ENCODE assay signal across 1 mouse cellular context in genomic region chr4:140699441-140700127, GRCm38 (mm10).
TF ChIP-seq lines count a peak whose summit lies in the region.

No protein-coding gene starts in this region.

TF ChIP-seq in MEL, 35 proteins besides CTCF, POLR2A, EP300 and RAD21 (continued from another document):
- TF ChIP-seq NRF1 (IDR thresholded peaks at IDR 0.05; ENCODE audit: insufficient read depth, low read depth, low read length, poor library complexity, severe bottlenecking) = peak; percentile 64
- peak; percentile 99 for TF ChIP-seq MYC (IDR thresholded peaks at IDR 0.05; ENCODE audit: low read depth, low read length)
- no peak for TF ChIP-seq E2F4 (IDR thresholded peaks at IDR 0.05; ENCODE audit: borderline replicate concordance, low read depth, low read length)
- no peak for TF ChIP-seq UBTF (IDR thresholded peaks at IDR 0.05; ENCODE audit: borderline replicate concordance, insufficient read depth, low read depth, low read length)
- TF ChIP-seq ZKSCAN1 (IDR thresholded peaks at IDR 0.05; ENCODE audit: low read depth, low read length) = no peak
- no peak for TF ChIP-seq USF2 (IDR thresholded peaks at IDR 0.05; ENCODE audit: borderline replicate concordance in 1 of 2, insufficient read depth in 1 of 2, low read depth in 1 of 2, low read length in 2 of 2)
- peak; percentile 87 for TF ChIP-seq MXI1 (IDR thresholded peaks at IDR 0.05; ENCODE audit: low read depth, low read length)
- peak; percentile 46 for TF ChIP-seq MAZ (IDR thresholded peaks at IDR 0.05; ENCODE audit: low read depth, low read length)
- peak; percentile 86 for TF ChIP-seq SIN3A (IDR thresholded peaks at IDR 0.05; ENCODE audit: low read length)
- peak; percentile 97 for TF ChIP-seq POLR2AphosphoS2 (IDR thresholded peaks at IDR 0.05; ENCODE audit: low read length)
TF ChIP-seq in MEL: peak in this region for 18.
